Mouse (Mus musculus): Measurements from ENCODE around the gene Pitx3.

- TF ChIP-seq CTCF (IDR thresholded peaks at IDR 0.05; ENCODE audit: control insufficient read depth, insufficient read depth, insufficient replicate concordance, low read depth, low read length) (no peak), POLR2A (IDR thresholded peaks at IDR 0.05; ENCODE audit: control insufficient read depth, low read depth, low read length) (no peak)
Observed at GRCm38 (mm10) chr19:46094144-46094543, 54.0 kb downstream of the Pitx3 start.

Measured in testis, adult 2 months (tissue).